Mouse (Mus musculus): Measurements from ENCODE around the gene Gm20388. TPM values are rescaled to one million over a fixed set of nuclear protein-coding genes. Genes with fewer than 3 reads are reported as not detected.

Gm20388 gene
- polyA plus RNA-seq, 1 experiment, result 18.7 TPM

DNA sequence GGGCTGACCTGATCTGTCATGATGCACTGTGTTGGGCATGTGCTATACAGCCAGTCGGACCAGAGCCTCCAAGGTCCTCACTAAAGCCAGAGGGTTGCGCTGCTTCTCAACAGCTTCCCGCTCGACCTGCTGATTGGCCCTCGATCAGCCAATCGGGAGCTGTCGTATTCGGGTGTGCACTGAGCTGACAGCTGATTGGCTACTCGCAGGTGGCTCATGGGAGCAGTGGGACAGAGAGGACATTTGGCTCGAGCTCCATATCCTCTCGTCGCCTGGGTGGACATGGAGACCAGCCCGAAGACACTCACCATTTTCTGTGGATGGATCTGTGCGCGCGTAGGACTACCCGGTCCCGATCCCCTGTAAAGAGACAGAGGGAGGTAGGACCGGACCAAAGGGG is 1631.2 kb downstream of the Gm20388 start:
- no peak overlapping the region for H3K27ac ChIP-seq (ENCODE audit: insufficient read depth, low read length)
- WGBS, result 84% methylated on average over 19 of the region's 19 CpGs

DNA sequence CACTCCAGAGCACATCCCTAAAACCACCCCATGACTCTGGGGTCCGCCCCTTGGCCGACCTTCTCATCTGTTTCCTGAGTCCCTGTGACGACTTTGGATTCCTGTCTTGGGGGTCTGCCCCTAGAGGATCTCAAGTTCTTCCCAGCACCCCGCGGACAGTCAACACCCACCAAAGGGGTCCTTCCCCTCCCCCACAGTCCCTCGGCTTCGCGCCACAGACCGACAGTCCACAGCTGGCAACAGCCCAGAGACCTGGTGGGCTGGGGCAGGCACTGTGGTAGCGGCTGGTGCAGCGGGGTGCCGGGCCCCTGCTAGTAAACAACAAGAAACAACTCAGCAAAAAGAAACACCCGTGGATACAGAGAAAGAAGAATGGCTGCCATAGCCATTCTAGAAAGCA is 1632.3 kb downstream of the Gm20388 start:
- Histone ChIP-seq H3K27ac (ENCODE audit: insufficient read depth, low read length) (no peak overlapping the region), H3K4me3 (replicated peaks; ENCODE audit: insufficient read depth, low read depth, low read length) (no peak overlapping the region), H3K27me3 (ENCODE audit: control insufficient read depth, insufficient read depth, low read length) (no peaks in the 10 kb centered on the region), H3K4me1 (ENCODE audit: control insufficient read depth, insufficient read depth, low read length) (no peaks in the 10 kb centered on the region)
- TF ChIP-seq CTCF (IDR thresholded peaks at IDR 0.05; ENCODE audit: borderline replicate concordance, insufficient read depth, low read depth, low read length), result no peak
- no peak for TF ChIP-seq POLR2A (IDR thresholded peaks at IDR 0.05; ENCODE audit: borderline replicate concordance, insufficient read depth, low read length)
- 21% methylated on average over 13 of the region's 13 CpGs for WGBS
- no peak for DNase-seq

More for the DNA sequence above, 1631.2 kb downstream of the Gm20388 start:
- H3K4me1 ChIP-seq (ENCODE audit: control insufficient read depth, insufficient read depth, low read length), result no peaks in the 10 kb centered on the region
- H3K4me3 ChIP-seq (replicated peaks; ENCODE audit: insufficient read depth, low read depth, low read length), result no peak overlapping the region
- no peaks in the 10 kb centered on the region for H3K27me3 ChIP-seq (ENCODE audit: control insufficient read depth, insufficient read depth, low read length)
- no peak for DNase-seq
- no peak for TF ChIP-seq CTCF (IDR thresholded peaks at IDR 0.05; ENCODE audit: borderline replicate concordance, insufficient read depth, low read depth, low read length)
- no peak for TF ChIP-seq POLR2A (IDR thresholded peaks at IDR 0.05; ENCODE audit: borderline replicate concordance, insufficient read depth, low read length)

DNA sequence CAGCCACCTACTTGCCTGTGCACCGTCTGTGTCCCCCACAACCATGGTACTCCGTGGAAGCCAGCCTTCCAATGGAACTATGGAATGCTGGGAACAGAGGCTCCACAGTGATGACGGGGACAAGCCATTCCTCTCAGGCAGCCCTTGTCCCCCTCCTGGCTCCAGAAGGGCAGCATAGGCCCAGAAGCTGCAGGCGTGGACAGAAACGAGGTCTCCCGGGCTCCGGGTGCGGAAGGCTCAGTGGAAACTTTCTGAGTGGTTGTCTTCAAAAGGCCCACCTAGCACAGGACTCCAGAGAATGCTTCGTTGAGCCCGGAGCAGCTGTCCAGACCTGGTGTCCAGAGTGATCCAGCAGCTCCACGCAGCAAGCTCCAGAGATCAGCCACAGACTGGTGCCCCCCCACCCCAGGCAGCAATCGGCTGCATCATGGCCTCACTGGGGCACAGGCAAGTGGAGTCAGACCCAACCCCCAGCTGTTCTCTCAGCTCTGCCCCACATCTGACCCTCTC is 1633.7 kb downstream of the Gm20388 start, which contains the start of gene 1700018B08Rik:
TSS of gene 1700018B08Rik (minus strand) at position 45 of the 510 bp plus-strand sequence.
- H3K4me3 ChIP-seq (replicated peaks; ENCODE audit: insufficient read depth, low read depth, low read length), result no peak within 1 kb of the TSS
- 81% methylated on average over 12 of the region's 12 CpGs for WGBS
- TF ChIP-seq POLR2A (IDR thresholded peaks at IDR 0.05; ENCODE audit: borderline replicate concordance, insufficient read depth, low read length) (no peak), CTCF (IDR thresholded peaks at IDR 0.05; ENCODE audit: borderline replicate concordance, insufficient read depth, low read depth, low read length) (no peak)
- DNase-seq, result no peak
- no peaks in the 10 kb centered on the region for H3K4me1 ChIP-seq (ENCODE audit: control insufficient read depth, insufficient read depth, low read length)
- no peak within 1 kb of the TSS for H3K27ac ChIP-seq (ENCODE audit: insufficient read depth, low read length)
- H3K27me3 ChIP-seq (ENCODE audit: control insufficient read depth, insufficient read depth, low read length), result no peaks in the 10 kb centered on the region

DNA sequence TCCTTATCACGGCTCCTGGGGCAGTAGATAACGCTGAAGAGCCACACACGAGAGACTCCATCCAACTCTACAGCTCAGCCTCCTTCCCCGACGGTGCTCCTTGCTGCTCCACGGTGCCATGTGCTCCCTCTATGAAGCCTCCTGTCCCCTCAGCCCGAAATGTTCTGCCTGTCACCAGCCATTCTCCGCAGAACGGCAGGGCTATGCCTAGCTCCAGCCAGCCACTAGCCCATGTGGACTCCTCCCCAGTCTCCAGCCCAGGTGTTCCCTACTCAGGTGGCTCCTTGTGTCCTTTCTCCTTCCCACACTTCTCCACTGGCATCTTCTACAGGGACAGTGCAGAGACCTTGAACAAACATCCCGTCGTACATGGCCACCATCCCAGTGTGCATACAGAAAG is 1634.3 kb downstream of the Gm20388 start:
- Histone ChIP-seq H3K27ac (ENCODE audit: insufficient read depth, low read length) (no peak overlapping the region), H3K4me3 (replicated peaks; ENCODE audit: insufficient read depth, low read depth, low read length) (no peak overlapping the region), H3K4me1 (ENCODE audit: control insufficient read depth, insufficient read depth, low read length) (no peaks in the 10 kb centered on the region), H3K27me3 (ENCODE audit: control insufficient read depth, insufficient read depth, low read length) (no peaks in the 10 kb centered on the region)
- 78% methylated on average over 11 of the region's 11 CpGs for WGBS
- DNase-seq, result no peak
- TF ChIP-seq POLR2A (IDR thresholded peaks at IDR 0.05; ENCODE audit: borderline replicate concordance, insufficient read depth, low read length), result no peak
- TF ChIP-seq CTCF (IDR thresholded peaks at IDR 0.05; ENCODE audit: borderline replicate concordance, insufficient read depth, low read depth, low read length), result no peak

DNA sequence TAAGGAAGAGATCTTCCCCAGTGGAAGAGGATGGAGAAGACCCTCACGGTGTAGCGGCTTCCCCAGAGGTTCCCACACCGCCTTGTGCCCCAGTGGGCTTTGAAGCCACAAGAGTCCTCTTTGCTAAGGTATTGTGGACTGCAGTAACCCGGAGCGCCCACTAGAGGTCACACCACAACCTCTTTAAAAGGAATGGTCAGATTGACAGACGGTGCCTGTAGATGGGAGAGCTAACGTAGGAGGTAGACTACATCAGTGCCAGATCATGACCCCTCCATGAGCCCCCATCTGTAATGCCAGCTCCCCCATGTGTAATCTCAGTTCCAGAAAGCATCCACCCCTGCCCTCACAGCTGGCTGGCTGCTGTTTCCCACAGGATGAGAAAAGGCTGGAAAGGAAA is 1636.5 kb downstream of the Gm20388 start:
- Histone ChIP-seq H3K4me3 (replicated peaks; ENCODE audit: insufficient read depth, low read depth, low read length) (no peak overlapping the region), H3K4me1 (ENCODE audit: control insufficient read depth, insufficient read depth, low read length) (no peaks in the 10 kb centered on the region), H3K27me3 (ENCODE audit: control insufficient read depth, insufficient read depth, low read length) (no peaks in the 10 kb centered on the region), H3K27ac (ENCODE audit: insufficient read depth, low read length) (no peak overlapping the region)
- WGBS, result 2% methylated on average over 7 of the region's 7 CpGs
- DNase-seq, result peak; percentile 70 to 81
- peak; percentile 89 for TF ChIP-seq CTCF (IDR thresholded peaks at IDR 0.05; ENCODE audit: borderline replicate concordance, insufficient read depth, low read depth, low read length)
- TF ChIP-seq POLR2A (IDR thresholded peaks at IDR 0.05; ENCODE audit: borderline replicate concordance, insufficient read depth, low read length), result no peak

DNA sequence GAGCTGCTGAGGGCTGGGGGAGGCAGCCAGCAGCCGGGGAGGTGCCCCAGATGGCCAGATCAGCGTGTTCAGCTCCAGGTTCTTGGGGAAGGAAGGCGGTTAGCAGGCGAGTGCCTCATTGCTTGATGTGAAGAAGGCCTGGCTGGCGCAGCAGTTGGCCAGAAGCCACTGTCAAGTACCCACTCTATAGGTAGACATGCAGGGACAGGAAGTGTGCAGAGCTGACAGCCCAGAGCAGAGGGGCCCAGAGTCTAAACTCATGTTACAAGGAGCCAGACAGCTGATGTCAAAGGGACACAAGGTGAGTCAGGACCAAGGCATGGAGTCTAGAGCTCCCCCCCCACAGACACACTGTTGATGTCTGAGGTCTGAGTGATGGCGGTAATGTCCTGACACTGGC is 1639.4 kb downstream of the Gm20388 start:
- no peak for DNase-seq
- Histone ChIP-seq H3K4me1 (ENCODE audit: control insufficient read depth, insufficient read depth, low read length) (no peaks in the 10 kb centered on the region), H3K4me3 (replicated peaks; ENCODE audit: insufficient read depth, low read depth, low read length) (no peak overlapping the region), H3K27ac (ENCODE audit: insufficient read depth, low read length) (no peak overlapping the region), H3K27me3 (ENCODE audit: control insufficient read depth, insufficient read depth, low read length) (no peaks in the 10 kb centered on the region)
- no peak for TF ChIP-seq POLR2A (IDR thresholded peaks at IDR 0.05; ENCODE audit: borderline replicate concordance, insufficient read depth, low read length)
- TF ChIP-seq CTCF (IDR thresholded peaks at IDR 0.05; ENCODE audit: borderline replicate concordance, insufficient read depth, low read depth, low read length), result no peak
- WGBS, result 36% methylated on average over 6 of the region's 6 CpGs

DNA sequence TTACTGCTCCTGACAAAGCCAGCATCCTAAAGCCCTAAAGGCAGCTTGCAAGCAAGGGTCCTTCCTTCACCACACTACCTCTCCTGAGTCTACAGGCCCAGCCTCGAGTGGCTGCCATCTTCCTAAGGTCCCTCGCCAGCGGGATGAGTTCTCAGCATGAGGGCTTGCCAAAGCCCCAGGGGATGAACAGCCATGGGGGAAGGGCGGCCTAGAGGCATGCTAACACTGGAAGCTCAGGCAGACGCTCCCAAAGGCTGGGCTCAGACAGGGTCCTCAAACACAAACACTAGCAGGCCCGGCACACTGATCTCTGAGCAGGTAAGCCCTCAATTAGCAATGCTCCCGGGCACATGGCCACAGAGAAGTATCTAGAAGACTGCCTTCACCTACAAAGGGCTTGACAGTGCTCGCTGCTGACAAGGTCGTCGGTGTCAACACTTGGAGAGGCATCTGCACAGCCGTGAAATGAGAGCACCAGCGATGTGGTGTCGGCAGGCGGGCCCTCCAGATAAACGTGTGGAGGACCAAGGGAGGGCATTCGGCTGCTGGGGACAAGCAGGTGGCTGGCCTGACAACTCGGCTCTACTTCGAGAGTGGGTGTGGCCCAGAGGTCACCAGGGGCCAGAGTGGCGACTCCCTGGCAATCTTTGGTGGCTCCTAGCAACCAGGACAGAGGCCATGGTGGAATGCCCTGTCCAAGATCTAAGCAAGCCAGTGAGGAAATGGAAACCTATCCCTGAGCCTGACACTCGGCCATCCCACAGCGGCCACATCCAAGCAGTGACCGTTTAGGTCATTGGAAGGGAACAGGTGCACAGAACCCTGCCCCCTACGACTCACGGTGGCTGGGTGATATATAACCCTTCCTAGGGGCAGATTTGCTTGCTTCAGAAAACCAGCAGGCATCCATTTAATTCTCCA is 1640.7 kb downstream of the Gm20388 start:
- TF ChIP-seq CTCF (IDR thresholded peaks at IDR 0.05; ENCODE audit: borderline replicate concordance, insufficient read depth, low read depth, low read length) (no peak), POLR2A (IDR thresholded peaks at IDR 0.05; ENCODE audit: borderline replicate concordance, insufficient read depth, low read length) (no peak)
- no peak for DNase-seq
- no peak overlapping the region for H3K4me3 ChIP-seq (replicated peaks; ENCODE audit: insufficient read depth, low read depth, low read length)
- H3K27me3 ChIP-seq (ENCODE audit: control insufficient read depth, insufficient read depth, low read length), result no peaks in the 10 kb centered on the region
- WGBS, result 55% methylated on average over 24 of the region's 24 CpGs
- H3K4me1 ChIP-seq (ENCODE audit: control insufficient read depth, insufficient read depth, low read length), result no peaks in the 10 kb centered on the region
- H3K27ac ChIP-seq (ENCODE audit: insufficient read depth, low read length), result no peak overlapping the region

DNA sequence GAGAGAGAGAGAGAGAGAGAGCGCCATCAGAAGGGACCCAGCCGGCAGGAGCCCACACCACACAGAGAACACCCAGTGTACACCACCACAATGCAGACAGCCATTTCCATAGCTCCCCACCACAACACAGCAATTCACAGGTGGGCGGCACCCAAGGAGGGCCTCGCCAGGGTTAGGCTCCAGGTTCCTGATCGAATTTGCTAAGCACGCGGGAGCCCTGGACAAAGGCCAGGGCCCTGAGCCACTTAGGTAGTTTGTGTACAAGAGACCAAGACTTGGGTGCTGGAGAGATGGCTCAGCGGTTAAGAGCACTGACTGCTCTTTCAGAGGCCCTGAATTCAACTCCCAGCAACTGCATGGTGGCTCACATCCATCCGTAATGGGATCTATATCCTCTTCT is 1641.9 kb downstream of the Gm20388 start:
- DNase-seq, result no peak
- WGBS, result 71% methylated on average over 9 of the region's 9 CpGs

More for the DNA sequence above, 1641.9 kb downstream of the Gm20388 start:
- H3K4me3 ChIP-seq (replicated peaks; ENCODE audit: insufficient read depth, low read depth, low read length), result no peak overlapping the region
- no peak for TF ChIP-seq POLR2A (IDR thresholded peaks at IDR 0.05; ENCODE audit: borderline replicate concordance, insufficient read depth, low read length)
- H3K27me3 ChIP-seq (ENCODE audit: control insufficient read depth, insufficient read depth, low read length), result no peaks in the 10 kb centered on the region
- no peak overlapping the region for H3K27ac ChIP-seq (ENCODE audit: insufficient read depth, low read length)
- H3K4me1 ChIP-seq (ENCODE audit: control insufficient read depth, insufficient read depth, low read length), result no peaks in the 10 kb centered on the region
